Mouse (Mus musculus) intestine, embryonic 14.5 days (tissue): Measurements from ENCODE around the gene Prx. TPM values are rescaled to one million over a fixed set of nuclear protein-coding genes. Genes with fewer than 3 reads are reported as not detected.

ENCODE experiments used
- ATAC-seq: fragments of 200-750 bp; cut with Nextera tagmentation; replicated peaks from 2 replicates; pipeline ENCODE4 v1.8.0; 2017; ENCODE audit warnings: low read depth, moderate number of reproducible peaks, moderate TSS enrichment, moderate library complexity; ENCODE audit not compliant: low FRiP score, low TSS enrichment
- DNase-seq: peaks from one replicate; pipeline ENCODE4 v3.0.0-alpha.2; 2018; ENCODE audit warnings: low spot score
- H3K27ac ChIP-seq: fragments of 300-500 bp; sonication (generic); 2 replicates; pipeline ENCODE4 v1.5.1; 2014; ENCODE audit warnings: low read depth, mild to moderate bottlenecking, control low read depth
- H3K27me3 ChIP-seq: fragments of 300-500 bp; sonication (generic); replicated peaks from 2 replicates; pipeline ENCODE4 v1.6.1; 2014; ENCODE audit warnings: low read length, control low read depth; ENCODE audit not compliant: control insufficient read depth, insufficient read depth
- H3K36me3 ChIP-seq: fragments of 300-500 bp; sonication (generic); 2 replicates; pipeline ENCODE4 v1.6.1; 2014; ENCODE audit warnings: low read length, control low read depth; ENCODE audit not compliant: control insufficient read depth, insufficient read depth
- H3K4me1 ChIP-seq: fragments of 300-500 bp; sonication (generic); replicated peaks from 2 replicates; pipeline ENCODE4 v1.6.1; 2014; ENCODE audit warnings: low read length, control low read depth, mixed read lengths; ENCODE audit not compliant: control insufficient read depth, insufficient read depth
- H3K4me2 ChIP-seq: fragments of 300-500 bp; sonication (generic); 2 replicates; pipeline ENCODE4 v1.6.1; 2014; ENCODE audit warnings: low read length
- H3K4me3 ChIP-seq: fragments of 300-500 bp; sonication (generic); 2 replicates; pipeline ENCODE4 v1.5.1; 2014; ENCODE audit warnings: low read depth, low read length, control low read depth, mixed read lengths
- H3K9ac ChIP-seq: fragments of 300-500 bp; sonication (generic); 2 replicates; pipeline ENCODE4 v1.6.1; 2014; ENCODE audit warnings: mild to moderate bottlenecking, low read length
- H3K9me3 ChIP-seq: fragments of 300-500 bp; sonication (generic); 2 replicates; pipeline ENCODE4 v1.6.1; 2016; ENCODE audit warnings: low read length, control low read depth; ENCODE audit not compliant: control insufficient read depth
- WGBS: fragments of 180-500 bp; shearing (Covaris S2); extraction: QIAGEN DNeasy Blood & Tissue Kit; methylation state at CpG from one replicate; pipeline ENCODE4 v1.1.7; 2014; 5-methylcytosine and 5-hydroxymethylcytosine counted together
- polyA plus RNA-seq: library from polyadenylated mRNA; unstranded; fragments of >200 nt; fragmentation: Nextera tagmentation; extraction: Ambion mirVana; gene quantifications from 2 replicates; pipeline ENCODE4 v1.2.1, GENCODE M21; 2014

Gene Prx
- polyA plus RNA-seq, 1 experiment from 2014 or later = 1.6 TPM

GRCm38 (mm10) chr7:27506765-27507370, 7.7 kb downstream of the Prx start:
- no peak for ATAC-seq
- Histone ChIP-seq H3K36me3 (no peaks in the 10 kb centered on the region), H3K4me1 (peaks cover 11% of the 10 kb centered on the region; the same call in 1 of the 2 replicates), H3K9ac (peak overlapping the region; percentile 75), H3K27ac (peak overlapping the region; percentile 99), H3K4me3 (peak overlapping the region; percentile 63), H3K4me2 (peak overlapping the region; percentile 68), H3K27me3 (no peaks in the 10 kb centered on the region), H3K9me3 (no peaks in the 10 kb centered on the region)
- DNase-seq = no peak
- WGBS = 36% methylated on average over 9 of the region's 9 CpGs

GRCm38 (mm10) chr7:27507711-27508647, 8.9 kb downstream of the Prx start:
- Histone ChIP-seq H3K36me3 (no peaks in the 10 kb centered on the region), H3K27ac (peak overlapping the region; percentile 99), H3K4me2 (peak overlapping the region; percentile 68), H3K9ac (peak overlapping the region; percentile 75), H3K27me3 (no peaks in the 10 kb centered on the region), H3K4me1 (peaks cover 11% of the 10 kb centered on the region; the same call in 1 of the 2 replicates), H3K4me3 (peak overlapping the region; percentile 63), H3K9me3 (no peaks in the 10 kb centered on the region)
- DNase-seq = peak; percentile 100
- ATAC-seq = peak; percentile 92
- WGBS = 1% methylated on average over 54 of the region's 54 CpGs

GRCm38 (mm10) chr7:27508648-27509005, 9.5 kb downstream of the Prx start:
- no peaks in the 10 kb centered on the region for H3K27me3 ChIP-seq
- DNase-seq = peak; percentile 75
- H3K9ac ChIP-seq = peak overlapping the region; percentile 29; the same call in 1 of the 2 replicates
- peak; percentile 52 for ATAC-seq
- H3K4me1 ChIP-seq = peaks cover 11% of the 10 kb centered on the region; the same call in 1 of the 2 replicates
- no peaks in the 10 kb centered on the region for H3K36me3 ChIP-seq
- 18% methylated on average over 6 of the region's 6 CpGs for WGBS
- H3K4me2 ChIP-seq = peak overlapping the region; percentile 68
- H3K27ac ChIP-seq = peak overlapping the region; percentile 99
- peak overlapping the region; percentile 63 for H3K4me3 ChIP-seq
- no peaks in the 10 kb centered on the region for H3K9me3 ChIP-seq

- Histone ChIP-seq H3K4me1 (peaks cover 11% of the 10 kb centered on the region; the same call in 1 of the 2 replicates), H3K9ac (no peak overlapping the region), H3K27ac (no peak overlapping the region), H3K4me2 (no peak overlapping the region), H3K36me3 (no peaks in the 10 kb centered on the region), H3K9me3 (no peaks in the 10 kb centered on the region), H3K27me3 (no peaks in the 10 kb centered on the region), H3K4me3 (no peak overlapping the region)
- 88% methylated on average over 2 of the region's 2 CpGs for WGBS
- ATAC-seq (no peak), DNase-seq (no peak)
These were observed 11.7 kb downstream of the Prx start for GRCm38 (mm10) chr7:27510809-27511208.

GRCm38 (mm10) chr7:27514961-27515360, 15.8 kb downstream of the Prx start:
- H3K36me3 ChIP-seq = peaks cover 12% of the 10 kb centered on the region; the same call in 1 of the 2 replicates
- no peak overlapping the region for H3K4me3 ChIP-seq
- no peaks in the 10 kb centered on the region; the same call in 1 of the 2 replicates for H3K4me1 ChIP-seq
- H3K9me3 ChIP-seq = peaks cover 7% of the 10 kb centered on the region; the same call in 1 of the 2 replicates
- WGBS = 69% methylated on average over 9 of the region's 9 CpGs
- H3K4me2 ChIP-seq = no peak overlapping the region
- ATAC-seq (no peak), DNase-seq (no peak)
- H3K27me3 ChIP-seq = no peaks in the 10 kb centered on the region
- no peak overlapping the region for H3K9ac ChIP-seq
- no peak overlapping the region for H3K27ac ChIP-seq

GRCm38 (mm10) chr7:27518314-27518713, 19.2 kb downstream of the Prx start:
- Histone ChIP-seq H3K36me3 (peaks cover 12% of the 10 kb centered on the region; the same call in 1 of the 2 replicates), H3K9me3 (peaks cover 7% of the 10 kb centered on the region; the same call in 1 of the 2 replicates), H3K9ac (no peak overlapping the region), H3K4me3 (no peak overlapping the region), H3K27me3 (no peaks in the 10 kb centered on the region), H3K27ac (no peak overlapping the region), H3K4me2 (no peak overlapping the region), H3K4me1 (no peaks in the 10 kb centered on the region; the same call in 1 of the 2 replicates)
- 83% methylated on average over 9 of the region's 9 CpGs for WGBS
- ATAC-seq (no peak), DNase-seq (no peak)

GRCm38 (mm10) chr7:27520104-27520503, 21.0 kb downstream of the Prx start:
- Histone ChIP-seq H3K27ac (no peak overlapping the region), H3K4me1 (no peaks in the 10 kb centered on the region), H3K9me3 (peaks cover 7% of the 10 kb centered on the region; the same call in 1 of the 2 replicates), H3K4me3 (no peak overlapping the region), H3K36me3 (peaks cover 12% of the 10 kb centered on the region; the same call in 1 of the 2 replicates), H3K4me2 (no peak overlapping the region), H3K27me3 (no peaks in the 10 kb centered on the region), H3K9ac (no peak overlapping the region)
- DNase-seq (no peak), ATAC-seq (no peak)

GRCm38 (mm10) chr7:27520599-27520998, 21.5 kb downstream of the Prx start:
- peaks cover 12% of the 10 kb centered on the region; the same call in 1 of the 2 replicates for H3K36me3 ChIP-seq
- H3K9me3 ChIP-seq = peaks cover 7% of the 10 kb centered on the region; the same call in 1 of the 2 replicates
- DNase-seq = no peak
- H3K4me3 ChIP-seq = no peak overlapping the region
- no peak overlapping the region for H3K9ac ChIP-seq
- no peaks in the 10 kb centered on the region for H3K27me3 ChIP-seq
- ATAC-seq = no peak
- no peak overlapping the region for H3K27ac ChIP-seq
- 67% methylated on average over 1 of the region's 1 CpGs for WGBS
- H3K4me2 ChIP-seq = no peak overlapping the region
- H3K4me1 ChIP-seq = no peaks in the 10 kb centered on the region
